Mouse (Mus musculus): Measurements from ENCODE around the gene E2f8.

- TF ChIP-seq CTCF (IDR thresholded peaks at IDR 0.05; ENCODE audit: extremely low read depth, insufficient read depth, insufficient read length, insufficient replicate concordance) = no peak
- no peak for TF ChIP-seq POLR2A (IDR thresholded peaks at IDR 0.05; ENCODE audit: low read depth, low read length)
These were observed 34.6 kb downstream of the E2f8 start for GRCm38 (mm10) chr7:48846755-48847154.
